Mouse (Mus musculus): ENCODE measurements around the gene Gfod1.

Gfod1 gene

DNA sequence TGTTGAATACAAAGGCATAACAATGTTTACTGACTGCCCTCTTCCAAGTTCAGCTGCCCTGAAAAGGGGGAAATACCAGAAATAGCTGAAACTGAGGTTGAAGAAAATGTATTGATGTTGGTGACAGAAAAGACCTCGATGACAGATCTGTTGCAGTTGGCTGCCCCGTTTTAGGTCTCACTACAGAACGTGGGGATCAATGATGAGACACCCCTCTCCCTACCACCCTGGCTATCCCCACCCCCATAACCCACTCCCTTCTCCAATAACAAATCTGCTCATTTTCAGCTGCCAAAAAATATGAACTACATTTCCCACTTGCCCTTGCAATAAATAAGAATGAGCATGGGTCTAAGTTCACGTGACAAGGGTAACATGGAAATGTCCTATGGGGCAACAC, 73.1 kb downstream of the Gfod1 start:
- no peak for DNase-seq (ENCODE audit: low spot score)

DNA sequence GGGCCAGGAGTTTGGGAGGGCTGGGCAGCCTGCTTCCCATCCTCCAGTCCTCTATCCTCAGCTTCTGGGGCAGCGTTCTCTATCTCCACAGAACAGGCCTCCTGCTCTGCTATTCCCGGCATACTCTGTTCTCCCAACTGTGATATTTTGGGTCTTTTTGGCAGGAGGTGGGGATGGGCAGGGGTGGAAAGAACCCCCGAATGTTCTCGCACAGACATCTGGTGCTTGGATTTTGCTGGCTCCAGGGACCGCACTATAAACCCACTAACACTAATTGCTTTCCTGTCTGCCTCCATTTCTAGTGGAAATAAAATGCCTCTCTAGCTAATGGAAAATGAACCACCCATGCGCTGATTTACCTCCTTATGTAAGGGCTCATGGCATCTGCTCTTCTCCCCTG, 73.7 kb downstream of the Gfod1 start:
- no peak for DNase-seq (ENCODE audit: low spot score)

GRCm38 (mm10) chr13:43229767-43230166, 74.2 kb downstream of the Gfod1 start:
- DNase-seq (ENCODE audit: low spot score) = no peak

DNA sequence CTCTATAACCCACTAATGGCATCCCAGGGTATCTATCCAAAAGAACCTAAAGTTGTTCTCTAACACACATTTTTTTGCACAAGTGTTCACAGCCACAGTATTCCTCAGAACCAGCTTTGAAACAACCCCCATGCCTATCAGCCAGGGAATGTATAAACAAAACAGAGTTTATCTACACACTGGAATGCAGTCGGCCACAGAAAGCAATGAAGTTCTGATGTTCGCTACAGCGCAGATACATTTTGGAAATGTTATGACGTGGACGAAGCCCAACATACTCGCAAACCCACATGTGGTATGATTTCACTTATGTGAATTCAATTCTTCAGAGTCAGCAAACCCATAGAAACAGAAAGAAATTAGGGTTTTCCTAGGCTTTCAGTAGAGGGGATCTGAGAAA, 75.8 kb downstream of the Gfod1 start:
- no peak for DNase-seq (ENCODE audit: low spot score)

- DNase-seq (ENCODE audit: low spot score) = no peak
Observed at GRCm38 (mm10) chr13:43226041-43226440, 77.9 kb downstream of the Gfod1 start.

DNA sequence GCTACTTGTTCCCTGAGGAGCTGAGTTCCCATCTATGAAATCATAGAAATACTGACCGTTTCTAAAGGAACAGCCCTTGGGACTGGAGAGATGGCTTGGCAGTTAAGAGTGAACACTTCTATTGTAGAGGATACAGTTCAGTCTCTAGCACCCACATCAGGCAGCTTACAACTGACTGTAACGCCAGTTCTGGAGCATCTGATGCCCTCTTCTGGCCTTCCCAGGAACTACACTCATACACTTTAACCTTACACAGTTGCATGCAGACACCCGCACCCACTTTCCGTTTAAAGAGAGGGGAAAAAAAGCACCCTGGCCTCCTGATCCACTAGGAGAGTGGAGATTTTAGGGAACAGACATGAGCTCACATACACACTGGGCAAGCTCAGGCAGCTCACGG, 78.8 kb downstream of the Gfod1 start:
- no peak for DNase-seq (ENCODE audit: low spot score)

GRCm38 (mm10) chr13:43222084-43222483, 81.9 kb downstream of the Gfod1 start:
- DNase-seq (ENCODE audit: low spot score) = no peak

- no peak for DNase-seq (ENCODE audit: low spot score)
Observed at GRCm38 (mm10) chr13:43221290-43221689, 82.7 kb downstream of the Gfod1 start.

GRCm38 (mm10) chr13:43220635-43221034, 83.3 kb downstream of the Gfod1 start:
- no peak for DNase-seq (ENCODE audit: low spot score)

DNA sequence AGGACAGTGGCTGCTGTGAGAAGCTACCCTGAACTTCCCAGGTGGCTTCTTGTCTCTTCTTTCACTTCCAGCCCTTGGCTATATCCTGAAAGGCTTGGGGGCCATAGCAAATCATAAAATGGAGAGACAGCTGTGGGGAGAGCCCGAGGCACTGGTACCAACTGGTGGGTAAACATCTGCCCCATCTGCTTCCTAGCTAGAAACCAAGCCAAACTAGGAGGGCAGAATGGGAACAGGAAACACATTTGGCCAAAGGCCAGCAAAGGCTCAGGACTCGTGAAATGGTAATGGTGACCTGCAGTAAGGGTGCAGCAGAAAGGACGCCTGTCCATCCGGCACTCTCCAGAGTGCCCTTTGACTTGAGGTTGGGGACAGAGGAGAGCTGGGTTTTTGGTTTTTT, 85.2 kb downstream of the Gfod1 start:
- DNase-seq (ENCODE audit: low spot score) = no peak

- DNase-seq (ENCODE audit: low spot score) = no peak
Observed at GRCm38 (mm10) chr13:43218284-43218683, 85.7 kb downstream of the Gfod1 start.

- no peak for DNase-seq (ENCODE audit: low spot score)
Observed at GRCm38 (mm10) chr13:43217686-43218085, 86.3 kb downstream of the Gfod1 start.

- no peak for DNase-seq (ENCODE audit: low spot score)
Observed at GRCm38 (mm10) chr13:43217059-43217458, 86.9 kb downstream of the Gfod1 start.

GRCm38 (mm10) chr13:43215994-43216706, 87.8 kb downstream of the Gfod1 start:
- DNase-seq (ENCODE audit: low spot score) = no peak

DNA sequence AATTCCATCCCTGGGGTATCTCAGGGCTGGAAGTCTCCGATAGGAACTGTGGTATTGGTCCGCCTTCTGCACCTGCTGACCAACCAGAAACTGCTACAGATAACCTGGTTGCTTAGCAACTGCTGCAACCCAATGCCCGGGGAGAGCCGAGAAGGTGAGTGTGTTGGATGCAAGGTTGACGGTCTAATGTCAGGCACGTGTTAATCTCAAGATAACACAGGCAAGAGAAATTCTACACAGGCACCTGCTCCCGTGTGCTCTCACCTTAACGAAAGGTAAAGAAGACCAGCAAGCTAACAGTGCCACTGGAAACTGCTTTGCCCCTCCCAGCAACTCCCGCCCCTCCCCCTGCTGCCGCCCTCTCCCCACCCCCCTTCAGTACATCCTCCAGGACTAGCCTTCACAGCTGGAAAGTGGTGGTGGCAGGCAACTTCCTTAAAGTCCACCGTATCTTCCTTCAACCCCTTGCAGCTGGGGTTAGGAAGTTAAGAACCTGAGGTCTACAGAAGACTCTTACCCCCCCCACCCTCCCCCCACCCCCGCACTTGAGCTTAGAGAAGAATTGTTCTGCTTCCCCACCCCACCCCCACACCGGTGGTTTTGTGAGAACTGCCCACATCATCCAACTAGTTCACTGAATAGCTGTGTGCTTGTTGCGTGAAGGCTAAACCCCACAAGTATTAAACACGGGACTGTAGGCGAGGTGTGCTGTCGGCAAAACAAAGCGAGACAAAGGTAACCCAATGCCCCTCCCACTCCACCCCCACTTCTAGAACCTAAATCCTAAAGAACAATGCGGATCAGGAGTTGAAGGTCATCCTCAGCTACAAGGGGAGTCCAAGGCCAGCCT, 88.6 kb downstream of the Gfod1 start:
- no peak for DNase-seq (ENCODE audit: low spot score)

- peak; percentile 59 for DNase-seq (ENCODE audit: low spot score)
Observed at GRCm38 (mm10) chr13:43212338-43212737, 91.6 kb downstream of the Gfod1 start.

- no peak for DNase-seq (ENCODE audit: low spot score)
Observed at GRCm38 (mm10) chr13:43210956-43211355, 93.0 kb downstream of the Gfod1 start.

GRCm38 (mm10) chr13:43209560-43209959, 94.4 kb downstream of the Gfod1 start:
- DNase-seq (ENCODE audit: low spot score) = no peak

DNA sequence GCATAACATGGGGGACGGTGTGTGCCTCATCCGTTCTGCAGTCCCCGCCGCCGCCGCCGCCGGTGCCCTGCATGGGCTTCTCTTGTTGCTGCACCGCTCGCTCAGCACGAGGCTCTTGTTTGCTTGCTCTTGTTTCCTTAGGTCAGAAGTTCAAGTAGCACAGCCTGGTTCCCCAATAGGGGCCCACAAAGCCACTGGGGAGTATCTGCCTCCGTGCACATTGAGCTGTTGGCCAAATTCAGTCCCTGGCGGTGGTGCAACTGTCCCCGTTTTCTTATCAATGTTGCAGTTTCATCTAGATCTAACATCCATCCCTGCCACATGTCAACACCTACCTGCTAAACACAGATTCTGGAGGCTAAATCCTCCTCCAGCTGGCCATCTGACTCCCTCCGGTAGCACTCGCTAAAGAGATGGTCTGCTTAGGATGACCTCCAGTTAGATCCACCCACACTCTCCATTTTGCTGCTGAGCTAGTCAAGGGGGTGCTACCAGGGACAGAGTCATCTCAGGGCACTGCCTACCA, 95.0 kb downstream of the Gfod1 start:
- no peak for DNase-seq (ENCODE audit: low spot score)

GRCm38 (mm10) chr13:43206118-43206683, 97.8 kb downstream of the Gfod1 start:
- no peak for DNase-seq (ENCODE audit: low spot score)

- no peak for DNase-seq (ENCODE audit: low spot score)
Observed at GRCm38 (mm10) chr13:43203641-43204040, 100.3 kb downstream of the Gfod1 start.

DNA sequence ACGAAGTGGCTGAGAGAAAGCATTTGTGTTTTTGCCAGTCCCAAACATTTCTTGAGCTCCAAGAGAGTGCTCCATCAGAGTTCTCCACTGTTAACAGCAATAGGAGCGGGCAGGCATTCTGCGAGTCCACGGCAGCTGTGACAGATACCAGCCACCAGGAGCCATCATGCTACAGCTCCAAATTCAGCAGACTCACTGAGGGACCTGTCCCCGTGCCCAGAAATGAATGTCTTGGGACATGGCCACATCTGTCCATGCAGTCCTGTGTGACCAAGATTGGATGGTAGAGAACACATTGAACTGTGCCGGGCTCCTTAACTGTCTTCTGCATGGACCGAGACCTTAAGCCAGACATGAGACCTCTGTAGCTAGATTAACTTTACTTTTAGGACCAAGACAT, 100.7 kb downstream of the Gfod1 start:
- peak; percentile 28 for DNase-seq (ENCODE audit: low spot score)

- no peak for DNase-seq (ENCODE audit: low spot score)
Observed at GRCm38 (mm10) chr13:43202351-43202750, 101.6 kb downstream of the Gfod1 start.

Data from adipocyte (in vitro differentiated cells).